Mouse (Mus musculus): ENCODE measurements around the gene Doc2b. TPM values are rescaled to one million over a fixed set of nuclear protein-coding genes. Genes with fewer than 3 reads are reported as not detected.
"Not testable (repeated sequence)": the region's sequence is repeated elsewhere in the genome, so short reads cannot be mapped to it uniquely, and the experiment has no call there.

Gene Doc2b
- polyA plus RNA-seq, 1 experiment from 2014 or later = 0.02 TPM

DNA sequence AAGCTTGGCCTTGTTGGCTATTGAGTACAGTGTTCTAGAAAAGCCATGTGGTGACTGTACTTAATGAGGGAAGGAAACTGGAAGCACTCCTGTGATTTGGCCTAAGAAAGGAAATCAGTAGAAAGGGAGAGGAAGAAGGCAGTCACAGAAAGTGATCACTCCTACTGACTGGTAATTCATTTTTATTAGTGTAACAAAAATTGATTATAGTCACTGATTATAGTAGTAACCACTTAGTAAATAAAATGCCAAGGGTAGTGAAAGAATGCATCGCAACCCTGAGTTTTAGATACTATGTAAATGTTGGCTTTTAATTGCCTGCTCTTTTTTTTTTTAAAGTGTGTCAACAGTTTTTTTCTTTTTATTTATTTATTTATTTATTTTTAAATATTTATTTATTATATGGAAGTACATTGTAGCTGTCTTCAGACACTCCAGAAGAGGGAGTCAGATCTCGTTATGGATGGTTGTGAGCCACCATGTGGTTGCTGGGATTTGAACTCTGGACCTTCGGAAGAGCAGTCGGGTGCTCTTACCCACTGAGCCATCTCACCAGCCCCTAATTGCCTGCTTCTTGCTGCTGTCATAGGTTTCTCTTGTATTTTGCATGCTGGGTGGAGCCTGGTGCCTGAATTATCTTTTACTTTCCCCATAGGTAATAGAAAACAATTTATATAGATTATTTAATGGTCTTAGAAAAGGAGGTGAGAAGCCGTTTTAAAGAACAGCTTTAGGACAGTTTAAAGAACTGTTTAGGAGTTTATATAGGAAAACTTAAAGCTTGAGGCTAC is 60.2 kb downstream of the Doc2b start:
- H3K4me1 ChIP-seq (replicated peaks) = peaks cover 68% of the 10 kb centered on the region
- no peaks in the 10 kb centered on the region for H3K27me3 ChIP-seq
- H3K4me3 ChIP-seq (replicated peaks) = no peak overlapping the region
- ATAC-seq (ENCODE audit: insufficient read depth) = no peak
- H3K9me3 ChIP-seq (replicated peaks) = no peaks in the 10 kb centered on the region
- no peak overlapping the region for H3K27ac ChIP-seq (replicated peaks)
- 72% methylated on average over 5 of the region's 5 CpGs for whole genome bisulfite sequencing (ENCODE audit: insufficient replicate concordance)
- no peak overlapping the region for H3K9ac ChIP-seq
- H3K4me2 ChIP-seq = peak overlapping the region; percentile 97; the same call in 1 of the 2 replicates
- peaks cover 8% of the 10 kb centered on the region for H3K36me3 ChIP-seq (replicated peaks)

DNA sequence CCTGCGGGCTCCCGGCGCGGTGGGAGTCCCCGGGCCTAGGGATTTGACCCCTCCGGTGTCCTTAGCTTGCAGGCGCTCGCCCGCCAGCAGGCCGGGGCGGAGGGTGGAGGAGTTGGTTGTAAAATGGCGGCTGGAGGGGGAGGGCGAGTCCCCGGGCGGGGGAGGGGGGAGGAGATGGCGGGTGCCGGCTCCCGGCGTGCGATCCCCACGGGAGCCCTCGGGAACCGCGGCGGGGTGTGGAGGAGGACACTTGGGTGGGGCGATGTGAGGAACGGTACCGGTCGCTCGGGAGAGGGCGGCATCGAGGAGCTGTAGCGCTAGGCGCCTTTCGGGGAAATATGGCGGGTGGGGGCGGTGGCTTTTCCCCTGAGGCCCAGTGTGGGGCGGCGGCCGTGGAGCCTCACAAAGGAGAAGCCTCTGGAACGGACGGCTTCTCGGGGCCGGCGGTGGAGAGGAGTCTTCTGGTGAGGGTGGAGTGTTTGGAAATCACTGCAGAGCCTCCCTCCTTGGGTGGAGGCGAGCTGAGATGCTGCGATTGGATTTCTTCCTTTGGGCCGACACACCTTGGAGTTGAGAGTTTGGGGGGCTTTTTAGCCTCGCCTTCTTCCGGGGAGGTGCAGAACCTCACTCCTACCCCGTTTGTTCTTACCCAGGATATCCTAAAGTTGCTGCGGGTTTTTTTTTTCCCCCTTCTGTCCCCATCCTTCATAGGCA is 62.5 kb downstream of the Doc2b start:
- H3K27ac ChIP-seq (replicated peaks) = peak overlapping the region; percentile 83
- peak overlapping the region; percentile 83 for H3K9ac ChIP-seq
- peak; percentile 65 for ATAC-seq (ENCODE audit: insufficient read depth)
- peak overlapping the region; percentile 97 for H3K4me2 ChIP-seq
- H3K4me1 ChIP-seq (replicated peaks) = peaks cover 50% of the 10 kb centered on the region
- H3K27me3 ChIP-seq = 0 out of 2 replicates have a peak, but pooled peaks cover 5% of the 10 kb centered on the region
- H3K4me3 ChIP-seq (replicated peaks) = peak overlapping the region; percentile 76
- peaks cover 3% of the 10 kb centered on the region for H3K36me3 ChIP-seq (replicated peaks)
- H3K9me3 ChIP-seq (replicated peaks) = no peaks in the 10 kb centered on the region
- WGBS (ENCODE audit: insufficient replicate concordance) = under 1% methylated on average over 50 of the region's 52 CpGs

DNA sequence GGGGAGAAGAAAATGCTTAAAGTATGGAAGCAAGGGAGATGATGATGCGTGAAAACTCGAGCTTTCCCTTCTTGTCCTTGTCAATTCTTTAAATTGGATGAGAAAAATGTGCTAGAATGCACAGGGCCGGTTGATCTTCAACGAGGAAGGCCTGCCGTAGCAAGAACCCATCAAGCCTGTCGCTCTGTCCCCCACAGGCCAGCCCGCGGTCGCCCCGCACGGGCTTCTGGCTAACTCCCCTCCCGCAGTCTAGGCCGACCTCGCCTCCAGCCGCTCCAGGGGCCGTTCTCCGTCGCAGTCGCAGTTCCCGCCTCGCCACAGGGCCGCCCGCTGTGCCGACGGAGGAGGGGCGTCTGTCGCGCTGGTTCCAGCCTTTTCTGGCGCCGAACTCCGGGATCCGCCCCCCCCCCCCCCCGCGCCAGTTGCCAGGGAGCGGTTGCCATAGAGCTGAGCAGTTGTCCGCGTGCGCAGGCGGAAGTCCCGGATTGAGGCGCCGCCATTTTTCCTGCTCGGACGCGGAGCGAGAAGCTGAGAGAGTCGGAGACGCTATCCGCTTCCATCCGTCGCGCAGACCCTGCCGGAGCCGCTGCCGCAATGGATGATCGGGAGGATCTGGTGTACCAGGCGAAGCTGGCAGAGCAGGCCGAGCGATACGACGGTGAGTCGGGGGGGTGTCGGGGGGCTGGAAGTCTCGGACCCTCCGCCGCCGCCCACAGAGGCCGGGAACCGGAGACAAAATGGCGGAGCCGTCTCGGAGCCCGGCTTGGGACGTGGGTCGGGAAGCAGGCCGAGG is 63.2 kb downstream of the Doc2b start, which contains the start of gene Ywhae:
Ywhae (plus strand) TSS at position 436 of the 793 bp plus-strand sequence.
- peak within 1 kb of the TSS; percentile 83 for H3K9ac ChIP-seq
- peak within 1 kb of the TSS; percentile 83 for H3K27ac ChIP-seq (replicated peaks)
- no peaks in the 10 kb centered on the region; the same call in 1 of the 2 replicates for H3K36me3 ChIP-seq (replicated peaks)
- no peaks in the 10 kb centered on the region for H3K9me3 ChIP-seq (replicated peaks)
- WGBS (ENCODE audit: insufficient replicate concordance) = under 1% methylated on average over 75 of the region's 76 CpGs
- peaks cover 52% of the 10 kb centered on the region for H3K4me1 ChIP-seq (replicated peaks)
- ATAC-seq (ENCODE audit: insufficient read depth) = peak; percentile 90
- H3K4me3 ChIP-seq (replicated peaks) = peak within 1 kb of the TSS; percentile 76
- H3K27me3 ChIP-seq = 0 out of 2 replicates have a peak, but pooled peaks cover 5% of the 10 kb centered on the region
- peak within 1 kb of the TSS; percentile 97 for H3K4me2 ChIP-seq

DNA sequence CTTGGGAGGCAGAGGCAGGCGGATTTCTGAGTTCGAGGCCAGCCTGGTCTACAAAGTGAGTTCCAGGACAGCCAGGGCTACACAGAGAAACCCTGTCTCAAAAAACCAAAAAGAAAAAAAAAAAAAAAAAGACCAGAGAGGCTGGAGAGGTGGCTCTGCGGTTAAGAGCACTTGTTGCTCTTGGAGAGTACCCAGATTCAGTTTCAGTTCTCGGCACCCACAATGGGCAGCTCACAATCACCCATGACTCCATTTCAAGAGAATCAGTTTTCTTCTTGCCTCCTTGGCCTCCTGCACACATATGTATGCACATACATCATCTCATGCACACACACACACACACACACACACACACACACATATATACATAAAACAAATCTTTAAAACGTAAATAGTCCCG is 68.2 kb downstream of the Doc2b start:
- not testable (repeated sequence) for H3K9me3 ChIP-seq (replicated peaks); H3K27ac ChIP-seq (replicated peaks); H3K9ac ChIP-seq; ATAC-seq (ENCODE audit: insufficient read depth); H3K4me2 ChIP-seq; H3K27me3 ChIP-seq; H3K4me3 ChIP-seq (replicated peaks); H3K36me3 ChIP-seq (replicated peaks)
- H3K4me1 ChIP-seq (replicated peaks) = peaks cover 16% of the 10 kb centered on the region
- 75% methylated on average over 6 of the region's 6 CpGs for WGBS (ENCODE audit: insufficient replicate concordance)

DNA sequence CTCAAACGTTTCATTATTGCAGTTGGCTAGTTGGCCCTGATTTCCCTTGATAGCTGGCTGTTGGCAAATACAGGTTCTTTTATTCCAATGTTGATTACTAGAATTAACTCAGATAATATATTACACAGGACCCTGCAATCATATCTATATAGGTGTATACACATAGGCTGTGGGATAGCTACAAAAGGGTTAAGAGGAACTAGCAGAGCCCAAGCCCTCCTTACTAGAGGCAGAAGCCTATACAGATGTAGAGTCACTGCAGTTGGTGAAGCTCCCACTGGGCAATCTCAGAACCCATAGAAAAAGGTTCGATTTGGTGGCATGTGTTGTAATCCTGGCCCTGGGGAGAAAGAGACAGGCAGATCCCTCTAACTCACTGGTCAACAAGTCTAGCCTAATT is 68.7 kb downstream of the Doc2b start:
- Histone ChIP-seq H3K9me3 (replicated peaks) (no peaks in the 10 kb centered on the region; the same call in 1 of the 2 replicates), H3K4me3 (replicated peaks) (no peak overlapping the region), H3K27me3 (0 out of 2 replicates have a peak, but pooled peaks cover 5% of the 10 kb centered on the region), H3K4me1 (replicated peaks) (peaks cover 13% of the 10 kb centered on the region), H3K4me2 (no peak overlapping the region), H3K27ac (replicated peaks) (no peak overlapping the region), H3K9ac (no peak overlapping the region), H3K36me3 (replicated peaks) (no peaks in the 10 kb centered on the region)
- 31% methylated on average over 2 of the region's 2 CpGs for WGBS (ENCODE audit: insufficient replicate concordance)
- no peak for ATAC-seq (ENCODE audit: insufficient read depth)

DNA sequence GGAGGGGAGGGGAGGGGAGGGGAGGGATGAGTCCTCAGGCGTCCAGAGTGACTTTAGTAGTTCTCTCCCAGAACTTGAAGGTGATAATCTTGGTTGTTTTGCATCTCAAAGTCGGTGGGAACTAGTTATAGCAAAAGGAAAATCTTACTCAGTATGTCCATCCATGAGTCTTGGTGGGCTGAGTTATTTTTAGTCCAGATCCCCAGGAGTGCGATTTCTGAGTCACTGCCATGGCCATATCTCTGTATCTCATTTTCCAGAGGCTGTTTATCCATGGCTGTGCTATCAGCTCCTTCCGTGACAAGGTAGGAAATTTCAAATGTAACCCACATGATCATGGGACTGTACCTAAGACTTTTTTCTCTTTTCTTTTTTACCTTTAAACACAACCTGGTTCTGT is 73.5 kb downstream of the Doc2b start:
- Histone ChIP-seq H3K27ac (replicated peaks) (no peak overlapping the region), H3K4me3 (replicated peaks) (no peak overlapping the region), H3K27me3 (no peaks in the 10 kb centered on the region), H3K36me3 (replicated peaks) (0 out of 2 replicates have a peak, but pooled peaks cover 2% of the 10 kb centered on the region), H3K4me2 (no peak overlapping the region), H3K4me1 (replicated peaks) (no peaks in the 10 kb centered on the region), H3K9ac (no peak overlapping the region), H3K9me3 (replicated peaks) (no peaks in the 10 kb centered on the region; the same call in 1 of the 2 replicates)
- no peak for ATAC-seq (ENCODE audit: insufficient read depth)
- 38% methylated on average over 4 of the region's 4 CpGs for WGBS (ENCODE audit: insufficient replicate concordance)

Other genes starting within 250 kb of the Doc2b start
- 30.7 and 33.1 TPM in 2 replicates for gene Pitpna, start 208.0 kb downstream of the Doc2b start, polyA plus RNA-seq (2015; fragmentation: Nextera tagmentation; extraction: Ambion mirVana)
- 16.0 and 18.3 TPM in 2 replicates for gene Inpp5k, start 165.1 kb downstream of the Doc2b start, polyA plus RNA-seq (2015; fragmentation: Nextera tagmentation; extraction: Ambion mirVana)
- gene Myo1c, start 145.5 kb downstream of the Doc2b start, polyA plus RNA-seq (2015; fragmentation: Nextera tagmentation; extraction: Ambion mirVana) = 20.6 and 24.5 TPM in 2 replicates
- gene Crk, start 116.8 kb downstream of the Doc2b start, polyA plus RNA-seq (2015; fragmentation: Nextera tagmentation; extraction: Ambion mirVana) = 32.3 and 33.9 TPM in 2 replicates
- gene Ywhae, start 63.2 kb downstream of the Doc2b start, polyA plus RNA-seq (2015; fragmentation: Nextera tagmentation; extraction: Ambion mirVana) = 198 and 218 TPM in 2 replicates
- gene Rph3al, start 142.4 kb upstream of the Doc2b start, polyA plus RNA-seq (2015; fragmentation: Nextera tagmentation; extraction: Ambion mirVana) = 0.47 and 0.81 TPM in 2 replicates
- not detected in 2 replicates for gene 1700016K19Rik, start 203.9 kb upstream of the Doc2b start, polyA plus RNA-seq (2015; fragmentation: Nextera tagmentation; extraction: Ambion mirVana)
- gene Rflnb, start 231.7 kb upstream of the Doc2b start, polyA plus RNA-seq (2015; fragmentation: Nextera tagmentation; extraction: Ambion mirVana) = 5.4 and 6.0 TPM in 2 replicates